Mouse (Mus musculus) spleen, adult 2 months (tissue): ENCODE results near the gene Dhx32. TPM values are rescaled to one million over a fixed set of nuclear protein-coding genes. Genes with fewer than 3 reads are reported as not detected.
A peak's percentile ranks its signal among the peaks of the same experiment; 100 is the strongest.

ENCODE experiments used
- DNase-seq, 2 experiments: peaks; one replicate each; pipeline versions ENCODE4 v3.0.0 to v3.0.0-alpha.2; 2012 to 2021; ENCODE audit warnings: low spot score in 2 of 2, low read depth in 1 of 2
- H3K27ac ChIP-seq: fragments of 200-500 bp; 2 replicates; pipeline ENCODE4 v1.5.1; 2012; ENCODE audit warnings: low read length, inconsistent platforms; ENCODE audit not compliant: insufficient read depth
- H3K27me3 ChIP-seq: fragments of 200-500 bp; 2 replicates; pipeline ENCODE4 v1.6.1; 2012; ENCODE audit warnings: mild to moderate bottlenecking, moderate library complexity, low read length, inconsistent platforms; ENCODE audit not compliant: control insufficient read depth, insufficient read depth
- H3K36me3 ChIP-seq: fragments of 200-500 bp; 2 replicates; pipeline ENCODE4 v1.6.1; 2012; ENCODE audit warnings: mild to moderate bottlenecking, low read length, inconsistent platforms; ENCODE audit not compliant: control insufficient read depth, insufficient read depth
- H3K4me1 ChIP-seq: fragments of 200-500 bp; 2 replicates; pipeline ENCODE4 v1.6.1; 2011; ENCODE audit warnings: inconsistent platforms; ENCODE audit not compliant: control insufficient read depth, insufficient read depth, insufficient read length
- H3K4me3 ChIP-seq: fragments of 200-500 bp; 2 replicates; pipeline ENCODE4 v1.5.1; 2011; ENCODE audit warnings: mild to moderate bottlenecking, inconsistent platforms; ENCODE audit not compliant: insufficient read depth, insufficient read length; ENCODE audit errors: extremely low read depth
- CTCF ChIP-seq: fragments of 200-500 bp; IDR thresholded peaks from 2 replicates; pipeline ENCODE4 v1.5.1; 2011; ENCODE audit warnings: mild to moderate bottlenecking, inconsistent platforms; ENCODE audit not compliant: insufficient read depth, insufficient read length, insufficient replicate concordance; ENCODE audit errors: extremely low read depth
- POLR2A ChIP-seq: fragments of 200-500 bp; IDR thresholded peaks from 2 replicates; pipeline ENCODE4 v1.6.1; 2011; ENCODE audit warnings: low read depth, low read length, inconsistent platforms
- WGBS: fragments of 180-500 bp; shearing (Covaris S2); methylation state at CpG from one replicate; pipeline ENCODE4 v1.1.7; 2018; 5-methylcytosine and 5-hydroxymethylcytosine counted together
- polyA plus RNA-seq: library from polyadenylated mRNA; depleted of rRNA; stranded (reverse); fragments of >200 nt; gene quantifications from 2 replicates; pipeline ENCODE4 v1.2.3, GENCODE M21; 2012; rRNA removed

The Dhx32 gene
- polyA plus RNA-seq, 1 experiment = 7.5 TPM

DNA sequence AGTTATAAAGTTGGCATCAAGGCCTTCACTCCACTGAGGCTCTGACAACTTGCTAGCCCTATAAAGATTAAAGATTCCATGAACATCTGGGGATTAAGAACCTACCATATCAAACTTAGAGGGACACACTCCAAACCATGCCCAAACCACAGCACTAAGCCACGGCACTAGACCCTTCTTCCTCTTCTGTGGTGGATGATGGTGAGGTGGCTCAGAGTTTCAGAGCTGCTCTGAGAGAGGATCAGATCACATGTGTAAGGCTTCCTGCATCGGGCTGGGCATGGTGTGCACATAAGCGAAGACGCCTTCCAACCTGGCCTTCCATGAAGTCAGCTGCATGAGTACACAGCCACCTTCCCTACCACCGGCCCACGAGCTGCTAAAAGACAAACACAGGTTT is 97.8 kb downstream of the Dhx32 start:
- Histone ChIP-seq H3K27ac (no peak overlapping the region), H3K27me3 (no peaks in the 10 kb centered on the region), H3K36me3 (peaks cover 11% of the 10 kb centered on the region), H3K4me3 (no peak overlapping the region), H3K4me1 (no peaks in the 10 kb centered on the region)
- WGBS = 65% methylated on average over 6 of the region's 6 CpGs
- no peak for TF ChIP-seq POLR2A
- no peak for TF ChIP-seq CTCF
- DNase-seq = no peak

DNA sequence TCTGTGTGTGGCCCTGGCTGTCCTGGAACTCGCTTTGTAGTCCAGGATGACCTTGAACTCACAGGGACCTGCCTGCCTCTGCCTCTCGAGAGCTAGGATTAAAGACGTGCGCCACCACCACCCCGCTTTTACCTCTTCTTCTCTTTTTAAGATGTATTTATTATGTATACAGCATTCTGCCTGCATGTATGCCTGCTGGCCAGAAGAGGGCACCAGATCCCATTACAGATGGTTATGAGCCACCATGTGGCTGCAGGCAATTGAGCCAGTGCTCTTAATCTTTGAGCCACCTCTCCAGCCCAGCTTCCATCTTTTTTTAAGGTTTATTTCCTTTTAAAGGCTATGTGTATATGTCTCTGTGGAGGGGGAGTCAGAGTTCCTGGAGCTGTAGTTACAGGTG is 98.4 kb downstream of the Dhx32 start:
- Histone ChIP-seq H3K36me3 (peaks cover 6% of the 10 kb centered on the region), H3K27ac (no peak overlapping the region), H3K4me1 (no peaks in the 10 kb centered on the region), H3K27me3 (no peaks in the 10 kb centered on the region), H3K4me3 (no peak overlapping the region)
- no peak for DNase-seq
- WGBS = 88% methylated on average over 5 of the region's 5 CpGs
- TF ChIP-seq POLR2A (no peak), CTCF (peak; percentile 26; the same call in 1 of the 2 replicates)

DNA sequence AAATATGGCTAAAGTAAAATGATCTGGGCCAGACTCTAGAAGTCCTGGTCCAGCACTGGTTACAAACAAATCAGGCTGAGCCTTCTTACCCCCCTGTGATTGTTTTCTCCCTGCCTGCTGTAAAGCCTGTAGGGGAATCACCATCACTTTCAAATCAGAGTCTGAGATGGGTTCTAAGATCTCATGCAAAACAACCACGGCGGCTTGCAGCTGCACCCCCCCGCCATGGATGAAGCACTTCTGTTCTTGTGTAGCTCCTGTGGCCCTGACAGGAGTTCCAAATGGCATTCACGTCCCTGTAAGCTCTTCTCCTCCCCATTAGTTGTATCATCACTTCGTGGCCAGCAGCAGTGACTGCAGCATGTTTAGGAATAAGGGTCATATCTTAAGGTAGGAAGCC is 98.9 kb downstream of the Dhx32 start:
- Histone ChIP-seq H3K36me3 (peaks cover 2% of the 10 kb centered on the region; the same call in 1 of the 2 replicates), H3K4me3 (no peak overlapping the region), H3K27ac (no peak overlapping the region), H3K27me3 (no peaks in the 10 kb centered on the region), H3K4me1 (no peaks in the 10 kb centered on the region)
- TF ChIP-seq POLR2A (no peak), CTCF (no peak)
- no peak for DNase-seq
- WGBS = 78% methylated on average over 5 of the region's 5 CpGs

DNA sequence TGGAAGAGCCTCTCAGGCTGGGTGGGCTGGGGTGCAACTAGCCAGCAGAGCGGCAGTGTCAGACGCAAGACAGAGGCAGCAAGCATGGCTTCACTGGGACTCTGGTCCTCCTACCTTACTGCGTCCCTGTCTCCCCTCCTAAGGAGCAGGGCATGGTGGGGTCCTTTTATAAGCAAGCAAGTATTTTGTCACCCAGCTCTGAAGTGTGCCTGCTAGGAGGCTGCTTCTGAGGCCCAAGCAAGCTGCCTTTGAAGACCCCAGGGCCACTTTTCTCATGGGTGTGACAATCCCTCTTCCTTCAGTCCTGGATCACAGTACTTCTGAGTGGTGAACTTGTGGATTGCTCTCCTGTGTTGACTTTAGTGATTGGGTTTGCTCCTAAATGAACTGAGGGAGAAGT is 102.6 kb downstream of the Dhx32 start, which contains the start of gene Mmp21:
Gene Mmp21 (minus strand): TSS at position 101 of the 400 bp plus-strand sequence.
- DNase-seq = no peak
- no peaks in the 10 kb centered on the region; the same call in 1 of the 2 replicates for H3K36me3 ChIP-seq
- no peaks in the 10 kb centered on the region for H3K4me1 ChIP-seq
- H3K27ac ChIP-seq = no peak within 1 kb of the TSS
- H3K4me3 ChIP-seq = no peak within 1 kb of the TSS
- H3K27me3 ChIP-seq = no peaks in the 10 kb centered on the region
- no peak for TF ChIP-seq POLR2A
- TF ChIP-seq CTCF = no peak
- WGBS = 94% methylated on average over 3 of the region's 3 CpGs

DNA sequence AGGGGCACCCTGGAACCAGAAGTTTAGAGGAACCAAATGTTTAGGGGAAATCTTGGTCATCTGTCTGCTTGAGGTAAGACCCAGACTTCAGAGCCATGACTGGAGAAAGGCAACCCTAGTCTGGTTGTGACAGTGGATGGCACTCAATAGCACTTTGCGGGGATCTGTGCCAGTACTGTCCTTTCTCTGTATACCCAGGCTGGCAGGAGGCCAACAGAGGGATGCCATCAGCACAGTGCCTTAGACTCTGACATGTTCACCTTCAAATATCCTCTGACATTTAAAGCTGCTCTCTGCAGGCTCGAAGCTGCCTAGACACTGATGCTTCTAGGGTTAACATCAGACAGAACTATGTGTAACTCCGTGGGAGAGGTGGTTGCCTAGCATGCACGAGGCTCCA is 103.1 kb downstream of the Dhx32 start:
- DNase-seq = no peak
- WGBS = 79% methylated on average over 4 of the region's 4 CpGs
- no peak for TF ChIP-seq POLR2A
- no peak for TF ChIP-seq CTCF

DNA sequence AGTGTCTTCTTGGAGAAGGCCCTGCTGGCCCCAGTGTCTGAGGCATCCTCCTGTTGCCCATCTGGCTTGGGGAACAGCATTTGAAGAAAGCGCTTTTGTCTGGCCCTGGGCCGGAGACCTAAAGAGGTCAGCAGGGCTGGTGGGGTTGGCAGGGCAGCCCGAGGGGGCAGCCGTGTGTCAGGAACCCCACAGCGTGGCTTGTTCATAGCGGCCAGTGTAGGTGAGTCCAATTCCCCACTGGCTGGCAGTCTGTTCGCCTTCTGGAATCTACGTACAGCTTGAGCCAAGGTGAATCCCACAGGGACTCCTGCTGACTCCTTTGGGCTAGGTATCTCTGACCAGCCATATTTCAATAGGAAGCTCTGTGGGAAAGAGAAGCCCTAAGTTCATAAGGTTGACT is 103.8 kb downstream of the Dhx32 start:
- TF ChIP-seq CTCF (no peak), POLR2A (no peak)
- DNase-seq = no peak
- Histone ChIP-seq H3K4me3 (no peak overlapping the region), H3K4me1 (no peaks in the 10 kb centered on the region), H3K27me3 (no peaks in the 10 kb centered on the region), H3K36me3 (peaks cover 2% of the 10 kb centered on the region; the same call in 1 of the 2 replicates), H3K27ac (no peak overlapping the region)
- WGBS = 96% methylated on average over 8 of the region's 8 CpGs

More for the DNA sequence above, 103.1 kb downstream of the Dhx32 start:
- Histone ChIP-seq H3K4me3 (no peak overlapping the region), H3K27me3 (no peaks in the 10 kb centered on the region), H3K36me3 (peaks cover under 1% of the 10 kb centered on the region; the same call in 1 of the 2 replicates), H3K27ac (no peak overlapping the region), H3K4me1 (no peaks in the 10 kb centered on the region)

DNA sequence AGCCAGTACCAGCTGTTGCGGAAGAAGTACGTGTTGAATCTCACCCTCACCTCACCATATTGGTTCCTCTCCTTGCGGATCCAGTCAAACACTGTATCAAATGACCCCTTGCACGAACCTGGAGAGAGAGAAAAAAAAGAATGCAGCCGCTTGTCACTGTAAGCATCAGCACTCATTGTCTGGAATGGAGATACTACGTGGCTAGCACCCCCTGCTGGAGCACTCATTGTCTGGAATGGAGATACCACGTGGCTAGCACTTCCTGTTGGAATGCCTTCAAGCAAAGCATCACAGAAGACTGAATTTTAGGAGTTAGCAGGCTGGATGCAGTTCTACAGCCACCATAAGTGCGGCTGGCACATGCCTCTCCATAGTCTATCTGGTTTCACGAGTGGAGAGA is 106.5 kb downstream of the Dhx32 start:
- Histone ChIP-seq H3K4me1 (no peaks in the 10 kb centered on the region), H3K4me3 (no peak overlapping the region), H3K27ac (no peak overlapping the region), H3K36me3 (peaks cover 16% of the 10 kb centered on the region), H3K27me3 (no peaks in the 10 kb centered on the region)
- 80% methylated on average over 9 of the region's 9 CpGs for WGBS
- DNase-seq = no peak
- TF ChIP-seq CTCF (no peak), POLR2A (no peak)

Other genes with a start within 250 kb of the Dhx32 start
- gene Tex36, start 180.6 kb downstream of the Dhx32 start, polyA plus RNA-seq = not detected in 2 replicates
- gene Edrf1, start 145.2 kb downstream of the Dhx32 start, polyA plus RNA-seq = 7.7 and 10.9 TPM in 2 replicates
- 0.07 TPM in 1 of 2 replicates, not detected in the other for gene Mmp21, start 102.7 kb downstream of the Dhx32 start, polyA plus RNA-seq
- 12.3 and 15.2 TPM in 2 replicates for gene Bccip, start 73.4 kb downstream of the Dhx32 start, polyA plus RNA-seq
- 23.1 and 26.6 TPM in 2 replicates for gene Uros, start 72.7 kb downstream of the Dhx32 start, polyA plus RNA-seq
- gene Fank1, start 5.9 kb downstream of the Dhx32 start, polyA plus RNA-seq = not detected in 2 replicates